Mouse (Mus musculus): ENCODE measurements around the gene Adgre5. TPM values are rescaled to one million over a fixed set of nuclear protein-coding genes. Genes with fewer than 3 reads are reported as not detected.
A peak's percentile ranks its signal among the peaks of the same experiment; 100 is the strongest.

Adgre5 gene
- total and polyA plus RNA-seq, 2 experiments from 2014 or later: 9.2 to 9.9 TPM

DNA sequence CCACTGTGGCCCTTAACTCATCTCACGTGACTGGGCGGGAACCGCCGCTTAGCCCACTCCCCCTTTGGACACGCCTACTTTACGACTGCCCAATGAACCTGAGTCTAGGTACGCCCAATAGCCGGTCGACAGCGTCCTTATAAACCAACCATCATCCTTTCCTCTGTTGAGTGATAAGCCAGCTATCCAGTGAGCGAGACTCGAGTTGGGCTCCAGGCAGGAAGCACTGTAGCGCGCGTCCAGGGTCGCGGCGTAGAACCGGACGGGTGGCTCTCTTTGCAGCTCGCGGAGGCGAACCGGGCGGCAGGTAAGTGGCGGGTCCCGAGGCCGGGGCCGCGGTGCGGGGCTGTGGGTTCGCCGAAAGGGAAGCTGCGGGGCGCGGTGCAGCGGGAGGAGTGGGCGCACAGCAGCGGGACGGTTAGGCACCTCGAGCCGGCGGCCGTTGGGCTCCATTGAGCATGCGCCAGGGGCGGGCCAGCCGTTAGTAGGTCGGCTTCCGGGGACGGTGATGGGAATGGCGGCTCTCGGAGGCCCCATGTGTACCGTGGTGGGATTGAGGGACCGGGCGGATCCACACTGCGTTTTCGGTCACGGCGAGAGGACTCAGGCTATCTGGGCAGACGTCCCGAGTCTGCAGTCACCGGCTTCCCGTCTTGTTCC, 26.0 kb downstream of the Adgre5 start, which contains the start of gene Ddx39:
Gene Ddx39, plus strand, starts transcription at position 147 of the 660 bp plus-strand sequence.
- DNase-seq: peak; percentile 97
- peak within 1 kb of the TSS; percentile 93 for H3K4me3 ChIP-seq (ENCODE audit: low read depth, low read length)
- WGBS: under 1% methylated on average over 63 of the region's 63 CpGs
- 0 out of 2 replicates have a peak, but pooled peaks have one; percentile 22 for TF ChIP-seq CTCF (IDR thresholded peaks at IDR 0.05; ENCODE audit: low read depth)
- peak within 1 kb of the TSS; percentile 95 for H3K27ac ChIP-seq (ENCODE audit: low read depth, low read length)
- no peaks in the 10 kb centered on the region for H3K27me3 ChIP-seq (ENCODE audit: insufficient read depth, low read length)
- H3K9ac ChIP-seq: peak within 1 kb of the TSS; percentile 81
- no peaks in the 10 kb centered on the region for H3K9me3 ChIP-seq (ENCODE audit: low read length)
- H3K36me3 ChIP-seq (ENCODE audit: insufficient read depth): peaks cover 15% of the 10 kb centered on the region
- H3K4me1 ChIP-seq (ENCODE audit: insufficient read depth): peaks cover 12% of the 10 kb centered on the region
- ATAC-seq: peak; percentile 100
- peak within 1 kb of the TSS; percentile 85 for H3K4me2 ChIP-seq (ENCODE audit: low read depth)

- TF ChIP-seq CTCF (IDR thresholded peaks at IDR 0.05; ENCODE audit: low read depth): no peak
- no peaks in the 10 kb centered on the region for H3K27me3 ChIP-seq (ENCODE audit: insufficient read depth, low read length)
- H3K27ac ChIP-seq (ENCODE audit: low read depth, low read length): peak overlapping the region; percentile 95
- peaks cover 10% of the 10 kb centered on the region; the same call in 1 of the 2 replicates for H3K36me3 ChIP-seq (ENCODE audit: insufficient read depth)
- ATAC-seq (no peak), DNase-seq (no peak)
- H3K4me3 ChIP-seq (ENCODE audit: low read depth, low read length): peak overlapping the region; percentile 93
- H3K4me1 ChIP-seq (ENCODE audit: insufficient read depth): peaks cover 12% of the 10 kb centered on the region
- no peaks in the 10 kb centered on the region for H3K9me3 ChIP-seq (ENCODE audit: low read length)
- 15% methylated on average over 8 of the region's 8 CpGs for WGBS
- H3K9ac ChIP-seq: no peak overlapping the region
- peak overlapping the region; percentile 44 for H3K4me2 ChIP-seq (ENCODE audit: low read depth)
Observed at GRCm38 (mm10) chr8:83714676-83715030, 26.5 kb downstream of the Adgre5 start.

- no peak for ATAC-seq
Observed at GRCm38 (mm10) chr8:83707554-83707953, 33.6 kb downstream of the Adgre5 start.

DNA sequence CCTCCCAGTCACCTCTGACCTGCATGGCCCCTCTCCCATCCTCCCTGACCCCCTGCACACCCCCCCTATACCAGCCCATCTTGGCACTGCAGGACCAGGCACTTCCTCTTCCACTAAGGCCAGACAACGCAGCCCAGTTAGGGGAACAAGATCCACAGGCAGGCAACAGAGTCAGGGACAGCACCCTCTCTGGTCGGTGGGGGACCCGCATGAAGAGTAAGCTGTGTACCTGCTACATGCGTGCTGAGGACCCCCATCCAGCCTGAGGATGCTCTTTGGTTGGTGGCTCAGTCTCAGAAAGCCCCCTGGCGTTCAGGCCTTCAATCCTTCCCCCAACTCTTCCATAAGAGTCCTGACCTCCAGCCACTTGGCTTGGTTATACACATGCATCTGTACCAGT, 34.7 kb downstream of the Adgre5 start:
- H3K27me3 ChIP-seq (ENCODE audit: insufficient read depth, low read length): no peaks in the 10 kb centered on the region
- ATAC-seq: no peak
- no peak overlapping the region for H3K4me2 ChIP-seq (ENCODE audit: low read depth)
- no peak overlapping the region for H3K4me3 ChIP-seq (ENCODE audit: low read depth, low read length)
- 72% methylated on average over 5 of the region's 5 CpGs for WGBS
- no peak overlapping the region for H3K9ac ChIP-seq
- H3K27ac ChIP-seq (ENCODE audit: low read depth, low read length): no peak overlapping the region
- TF ChIP-seq CTCF (IDR thresholded peaks at IDR 0.05; ENCODE audit: low read depth): no peak
- H3K4me1 ChIP-seq (ENCODE audit: insufficient read depth): no peaks in the 10 kb centered on the region
- no peak for DNase-seq
- no peaks in the 10 kb centered on the region for H3K36me3 ChIP-seq (ENCODE audit: insufficient read depth)
- H3K9me3 ChIP-seq (ENCODE audit: low read length): no peaks in the 10 kb centered on the region

More at GRCm38 (mm10) chr8:83707554-83707953, 33.6 kb downstream of the Adgre5 start:
- no peak for DNase-seq
- Histone ChIP-seq H3K4me2 (ENCODE audit: low read depth) (no peak overlapping the region), H3K4me1 (ENCODE audit: insufficient read depth) (no peaks in the 10 kb centered on the region), H3K27ac (ENCODE audit: low read depth, low read length) (no peak overlapping the region), H3K27me3 (ENCODE audit: insufficient read depth, low read length) (no peaks in the 10 kb centered on the region), H3K36me3 (ENCODE audit: insufficient read depth) (no peaks in the 10 kb centered on the region), H3K9me3 (ENCODE audit: low read length) (no peaks in the 10 kb centered on the region), H3K9ac (no peak overlapping the region), H3K4me3 (ENCODE audit: low read depth, low read length) (no peak overlapping the region)
- TF ChIP-seq CTCF (IDR thresholded peaks at IDR 0.05; ENCODE audit: low read depth): no peak
- WGBS: 78% methylated on average over 8 of the region's 8 CpGs

DNA sequence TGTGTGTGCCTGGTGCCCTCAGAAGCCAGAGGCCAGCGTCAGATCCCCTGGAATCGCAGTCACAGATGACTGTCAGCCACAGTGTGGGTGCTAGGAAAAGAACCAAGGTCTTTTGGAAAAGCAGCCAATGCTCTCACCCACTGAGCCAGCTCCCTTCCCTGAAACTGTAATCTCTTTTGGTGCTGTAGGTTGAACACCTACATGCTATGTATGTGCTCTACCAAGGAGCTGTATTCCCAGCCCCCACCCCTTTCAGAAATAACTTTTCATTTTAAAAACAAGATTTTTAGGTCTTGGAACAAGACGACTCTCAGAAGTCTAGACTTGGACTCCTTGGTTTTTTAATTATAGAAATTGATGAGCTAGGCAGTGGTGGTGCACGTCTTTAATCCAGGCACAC, 37.7 kb downstream of the Adgre5 start:
- no peak overlapping the region for H3K4me3 ChIP-seq (ENCODE audit: low read depth, low read length)

DNA sequence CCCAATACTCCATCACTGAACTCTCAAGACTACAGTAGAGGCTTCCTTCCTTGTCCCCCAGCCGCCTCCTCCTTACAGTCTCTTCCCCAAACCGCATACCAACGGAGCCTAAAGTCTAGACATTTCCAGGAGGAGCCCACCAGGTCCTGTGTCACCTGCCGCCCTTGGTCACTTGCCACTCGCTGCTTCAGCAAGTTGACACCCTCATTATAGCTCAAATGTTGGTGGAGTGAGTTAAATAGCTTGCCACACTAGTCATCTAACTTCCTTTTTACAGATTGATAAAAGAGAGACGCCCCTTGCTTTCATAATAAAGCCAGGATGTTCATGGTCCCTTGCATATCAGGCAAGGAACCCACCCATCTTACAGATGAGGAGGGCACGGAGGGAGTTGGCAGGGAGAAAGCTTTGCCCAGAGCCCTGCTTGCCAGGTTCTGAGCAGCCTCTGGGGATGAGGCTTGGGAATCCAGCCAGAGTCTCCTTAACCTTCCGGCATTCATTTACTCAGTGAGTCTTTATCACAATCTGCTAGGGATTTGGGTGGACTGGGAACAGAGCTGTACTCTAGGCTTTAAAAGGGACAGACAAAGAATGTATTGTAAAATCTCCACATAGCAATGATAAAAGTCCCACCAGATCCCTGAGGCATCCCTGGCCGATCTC, 40.6 kb downstream of the Adgre5 start:
- WGBS: 76% methylated on average over 9 of the region's 9 CpGs
- H3K27me3 ChIP-seq (ENCODE audit: insufficient read depth, low read length): no peaks in the 10 kb centered on the region

More for the DNA sequence above, 37.7 kb downstream of the Adgre5 start:
- no peaks in the 10 kb centered on the region for H3K9me3 ChIP-seq (ENCODE audit: low read length)
- no peak overlapping the region for H3K27ac ChIP-seq (ENCODE audit: low read depth, low read length)
- DNase-seq (no peak), ATAC-seq (no peak)
- H3K9ac ChIP-seq: no peak overlapping the region
- H3K27me3 ChIP-seq (ENCODE audit: insufficient read depth, low read length): no peaks in the 10 kb centered on the region
- H3K4me1 ChIP-seq (ENCODE audit: insufficient read depth): peaks cover 3% of the 10 kb centered on the region; the same call in 1 of the 2 replicates
- 82% methylated on average over 4 of the region's 4 CpGs for WGBS
- no peak overlapping the region for H3K4me2 ChIP-seq (ENCODE audit: low read depth)
- H3K36me3 ChIP-seq (ENCODE audit: insufficient read depth): no peaks in the 10 kb centered on the region
- no peak for TF ChIP-seq CTCF (IDR thresholded peaks at IDR 0.05; ENCODE audit: low read depth)

DNA sequence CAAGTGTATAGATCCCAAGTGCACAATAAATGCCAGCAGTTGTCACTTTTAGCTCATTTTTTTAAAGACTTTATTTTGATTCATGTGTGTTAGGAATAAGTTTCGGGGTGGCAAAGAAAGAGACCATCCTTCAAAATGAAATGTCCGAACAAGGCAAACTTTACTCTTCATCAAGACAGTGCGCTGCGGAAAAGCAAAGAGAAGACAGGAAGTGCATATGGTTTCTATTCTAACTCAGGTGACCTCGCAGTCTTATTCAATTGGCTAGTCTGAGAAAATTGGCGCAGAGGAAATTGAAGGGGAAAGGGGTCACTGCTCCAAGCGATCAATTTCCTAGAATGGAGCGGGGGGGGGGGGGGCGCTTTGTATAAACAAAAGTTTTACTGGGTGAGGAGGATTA, 41.6 kb downstream of the Adgre5 start:
- peak overlapping the region; percentile 91 for H3K9ac ChIP-seq
- H3K27me3 ChIP-seq (ENCODE audit: insufficient read depth, low read length): no peaks in the 10 kb centered on the region
- H3K4me1 ChIP-seq (ENCODE audit: insufficient read depth): peaks cover 14% of the 10 kb centered on the region
- no peaks in the 10 kb centered on the region for H3K36me3 ChIP-seq (ENCODE audit: insufficient read depth)
- TF ChIP-seq CTCF (IDR thresholded peaks at IDR 0.05; ENCODE audit: low read depth): no peak
- peak overlapping the region; percentile 94 for H3K4me3 ChIP-seq (ENCODE audit: low read depth, low read length)
- WGBS: 51% methylated on average over 9 of the region's 9 CpGs
- no peak for ATAC-seq
- H3K4me2 ChIP-seq (ENCODE audit: low read depth): peak overlapping the region; percentile 90
- H3K27ac ChIP-seq (ENCODE audit: low read depth, low read length): peak overlapping the region; percentile 82
- DNase-seq: no peak
- no peaks in the 10 kb centered on the region for H3K9me3 ChIP-seq (ENCODE audit: low read length)

More for the DNA sequence above, 40.6 kb downstream of the Adgre5 start:
- H3K4me1 ChIP-seq (ENCODE audit: insufficient read depth): peaks cover 14% of the 10 kb centered on the region
- ATAC-seq (no peak), DNase-seq (no peak)
- H3K36me3 ChIP-seq (ENCODE audit: insufficient read depth): no peaks in the 10 kb centered on the region
- H3K27ac ChIP-seq (ENCODE audit: low read depth, low read length): no peak overlapping the region
- H3K4me3 ChIP-seq (ENCODE audit: low read depth, low read length): no peak overlapping the region
- TF ChIP-seq CTCF (IDR thresholded peaks at IDR 0.05; ENCODE audit: low read depth): no peak
- H3K4me2 ChIP-seq (ENCODE audit: low read depth): no peak overlapping the region
- no peak overlapping the region for H3K9ac ChIP-seq
- H3K9me3 ChIP-seq (ENCODE audit: low read length): no peaks in the 10 kb centered on the region

Data from forebrain, postnatal 0 days (tissue).